Mouse (Mus musculus) C2C12 (cell line): ENCODE results near the gene Mob3b.

Experiments used
- CEBPB ChIP-seq: IDR thresholded peaks from one replicate; pipeline ENCODE4 v1.6.1; 2011; ENCODE audit warnings: low read depth, mild to moderate bottlenecking, control low read depth, moderate library complexity
- CTCF ChIP-seq: IDR thresholded peaks from one replicate; pipeline ENCODE4 v1.5.1; 2011; ENCODE audit not compliant: control insufficient read depth, insufficient read depth, insufficient read length
- USF1 ChIP-seq: IDR thresholded peaks from one replicate; pipeline ENCODE4 v1.6.1; 2011; ENCODE audit warnings: low read depth, mild to moderate bottlenecking, control low read depth, moderate library complexity

- no peak for TF ChIP-seq CTCF
- no peak for TF ChIP-seq USF1
- no peak for TF ChIP-seq CEBPB
These were observed 192.4 kb downstream of the Mob3b start for GRCm38 (mm10) chr4:34964906-34965305.
